Mouse (Mus musculus) cerebellum, adult 2 months (tissue): ENCODE results near the gene Hoxa5. TPM values are rescaled to one million over a fixed set of nuclear protein-coding genes. Genes with fewer than 3 reads are reported as not detected.

Experiments used
- DNase-seq, 2 experiments: peaks; one replicate each; pipeline ENCODE4 v3.0.0; 2021
- H3K27ac ChIP-seq: fragments of 200-500 bp; 2 replicates; pipeline ENCODE4 v1.5.1; 2012; ENCODE audit warnings: low read length, control low read depth, inconsistent platforms; ENCODE audit not compliant: insufficient read depth
- H3K27me3 ChIP-seq: fragments of 200-500 bp; 2 replicates; pipeline ENCODE4 v1.6.1; 2012; ENCODE audit warnings: inconsistent platforms, mild to moderate bottlenecking, low read length, moderate library complexity; ENCODE audit not compliant: control insufficient read depth, insufficient read depth
- H3K4me1 ChIP-seq: fragments of 200-500 bp; 2 replicates; pipeline ENCODE4 v1.6.1; 2011; ENCODE audit warnings: low read length; ENCODE audit not compliant: control insufficient read depth, insufficient read depth
- H3K4me3 ChIP-seq: fragments of 200-500 bp; replicated peaks from 2 replicates; pipeline ENCODE3; 2011; ENCODE audit warnings: mild to moderate bottlenecking, low read depth, low read length, control low read depth; ENCODE audit not compliant: insufficient read depth
- CTCF ChIP-seq: fragments of 200-500 bp; IDR thresholded peaks from 2 replicates; pipeline ENCODE4 v1.5.1; 2011; ENCODE audit warnings: low read depth, mild to moderate bottlenecking, control low read depth, low read length, moderate library complexity, borderline replicate concordance; ENCODE audit not compliant: insufficient read depth
- POLR2A ChIP-seq: fragments of 200-500 bp; IDR thresholded peaks from 2 replicates; pipeline ENCODE4 v1.6.1; 2011; ENCODE audit warnings: low read length, control low read depth, borderline replicate concordance; ENCODE audit not compliant: insufficient read depth
- WGBS: fragments of 180-500 bp; shearing (Covaris S2); methylation state at CpG from one replicate; pipeline ENCODE4 v1.1.7; 2018; 5-methylcytosine and 5-hydroxymethylcytosine counted together
- polyA plus RNA-seq: library from polyadenylated mRNA; depleted of rRNA; stranded (reverse); fragments of >200 nt; gene quantifications from 2 replicates; pipeline ENCODE4 v1.2.3, GENCODE M21; 2012

The Hoxa5 gene
- polyA plus RNA-seq, 1 experiment, result 4.6 TPM

DNA sequence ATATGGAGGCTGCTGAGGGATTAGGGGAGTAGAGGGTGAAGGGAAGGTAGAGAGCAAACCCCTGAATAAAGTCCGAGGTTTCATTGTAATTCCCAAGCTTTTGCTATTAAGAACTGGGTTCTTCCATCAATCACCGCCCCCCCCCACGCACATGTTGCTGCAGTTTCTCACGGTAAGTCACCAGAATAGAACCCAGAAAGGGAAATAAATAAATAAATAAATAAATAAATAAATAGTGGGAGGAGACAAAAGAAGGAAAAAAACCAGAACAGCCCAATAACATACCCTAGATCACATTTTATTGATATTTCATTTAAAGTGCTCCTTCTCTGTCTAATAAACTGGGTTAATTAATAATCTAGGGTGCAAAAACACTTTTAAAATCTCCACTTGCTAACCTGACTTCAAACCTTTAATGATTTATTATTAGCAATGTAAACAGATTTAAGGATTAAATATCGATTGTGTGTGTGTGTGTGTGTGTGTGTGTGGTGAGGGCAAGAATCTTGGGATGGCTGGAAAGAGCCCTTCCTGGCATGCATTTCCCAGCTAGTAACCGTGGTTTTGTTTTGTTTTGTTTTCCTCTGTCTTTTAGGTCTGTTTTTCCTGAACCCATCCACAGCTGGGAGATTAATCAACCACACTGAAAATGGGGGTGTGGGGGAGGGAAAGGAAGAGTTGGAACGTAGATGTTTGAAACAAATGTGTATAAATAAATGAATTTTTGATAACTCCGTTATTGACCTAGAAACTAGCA is 42.9 kb downstream of the Hoxa5 start:
- H3K27ac ChIP-seq, result no peak overlapping the region
- H3K27me3 ChIP-seq, result peaks cover 24% of the 10 kb centered on the region; the same call in 1 of the 2 replicates
- H3K4me1 ChIP-seq, result no peaks in the 10 kb centered on the region; the same call in 1 of the 2 replicates
- no peak for DNase-seq
- WGBS, result 6% methylated on average over 8 of the region's 8 CpGs
- TF ChIP-seq POLR2A, result no peak
- TF ChIP-seq CTCF, result no peak
- H3K4me3 ChIP-seq, result no peak overlapping the region

DNA sequence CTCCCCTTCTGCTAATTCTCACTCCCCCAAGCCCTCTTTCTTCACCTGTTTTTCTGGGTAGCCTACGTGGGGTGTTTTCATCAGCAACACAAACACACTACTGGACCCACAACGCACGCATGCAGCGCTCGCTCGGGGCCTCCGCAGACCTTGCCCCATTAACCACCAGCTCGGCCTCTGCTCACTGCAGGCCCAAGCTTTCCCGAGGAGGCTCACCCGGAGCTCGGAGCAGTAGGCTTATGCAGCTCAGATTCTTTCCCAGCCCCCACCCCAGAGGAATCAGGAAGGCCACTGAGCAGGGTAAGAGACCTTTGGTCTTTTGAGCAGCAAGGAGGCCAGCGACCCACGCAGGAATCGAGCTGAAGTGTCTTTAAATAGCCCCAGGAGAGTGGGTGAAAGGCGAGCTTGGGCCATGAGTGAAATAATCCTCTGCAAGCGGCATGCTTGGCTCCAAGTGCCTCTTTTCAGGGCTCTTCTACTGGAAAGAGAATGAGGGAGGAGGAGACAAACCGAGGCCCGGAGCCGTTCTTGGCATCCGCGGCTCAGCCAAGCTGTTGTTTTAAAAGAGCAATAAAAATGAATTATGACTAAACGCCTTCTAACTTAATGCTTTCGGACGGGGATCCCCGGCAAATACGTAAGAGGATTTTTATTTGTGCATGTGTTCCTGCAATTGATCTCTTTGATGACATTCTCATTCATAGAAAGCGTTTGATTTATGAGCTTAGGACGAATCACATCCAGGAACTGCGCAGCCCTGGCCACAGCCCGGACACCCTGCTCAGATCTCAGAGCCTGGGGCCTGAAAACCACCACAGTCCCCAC is 43.7 kb downstream of the Hoxa5 start:
- H3K4me1 ChIP-seq, result no peaks in the 10 kb centered on the region; the same call in 1 of the 2 replicates
- WGBS, result 4% methylated on average over 30 of the region's 30 CpGs
- DNase-seq, result no peak
- peaks cover 24% of the 10 kb centered on the region; the same call in 1 of the 2 replicates for H3K27me3 ChIP-seq
- no peak for TF ChIP-seq POLR2A
- no peak for TF ChIP-seq CTCF
- H3K27ac ChIP-seq, result no peak overlapping the region
- H3K4me3 ChIP-seq, result no peak overlapping the region

DNA sequence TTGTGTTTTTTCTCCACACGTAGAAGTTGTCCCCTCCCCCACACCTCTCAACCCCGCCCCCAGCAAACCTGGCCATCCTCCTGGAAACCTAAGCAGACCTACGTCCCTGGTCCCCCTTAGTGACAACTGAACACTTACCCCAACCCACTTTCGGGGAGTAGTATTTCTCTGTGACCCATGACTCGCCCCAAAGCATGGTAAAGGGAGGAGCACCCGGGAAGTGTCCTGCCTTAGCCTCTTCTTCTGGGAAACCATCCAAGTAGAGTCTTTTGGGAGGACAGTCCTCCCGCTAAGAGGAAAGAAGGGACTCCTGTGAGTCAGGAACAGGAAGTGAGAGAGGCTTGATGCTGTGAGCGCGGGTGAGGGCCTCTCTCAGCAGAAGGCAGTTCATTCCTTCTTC is 44.4 kb downstream of the Hoxa5 start:
- no peak overlapping the region for H3K4me3 ChIP-seq
- 6% methylated on average over 9 of the region's 9 CpGs for WGBS

DNA sequence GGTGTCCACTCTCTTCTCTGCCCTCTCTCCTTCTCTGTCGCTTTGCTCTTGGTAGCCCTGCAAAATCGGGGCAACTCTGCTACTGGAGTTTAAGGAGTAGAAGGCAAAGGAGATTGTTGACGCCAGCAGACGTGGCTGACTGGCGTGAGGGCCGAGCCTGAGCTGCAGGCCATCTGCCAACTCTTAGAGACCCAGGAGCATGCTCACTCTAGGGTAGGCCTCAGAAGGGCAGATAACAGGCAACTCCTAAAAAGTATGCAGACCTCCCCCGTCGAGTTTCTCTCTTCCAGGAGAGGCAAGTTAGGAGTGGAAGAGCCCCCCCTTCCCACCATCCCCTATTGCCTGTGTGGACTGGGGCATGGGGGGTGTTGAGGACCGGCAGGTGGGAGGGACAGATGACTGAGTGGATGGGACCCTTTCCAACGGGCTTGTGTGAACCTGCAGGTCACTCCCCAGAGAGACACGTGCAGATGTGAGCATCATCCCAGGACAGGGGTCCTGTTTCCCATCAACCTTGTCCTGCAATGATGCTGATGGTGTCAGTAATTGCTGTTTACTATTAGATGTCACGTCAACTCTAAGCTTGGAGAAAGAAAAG is 45.1 kb downstream of the Hoxa5 start:
- Histone ChIP-seq H3K27ac (no peak overlapping the region), H3K4me3 (no peak overlapping the region), H3K27me3 (peaks cover 20% of the 10 kb centered on the region; the same call in 1 of the 2 replicates), H3K4me1 (no peaks in the 10 kb centered on the region; the same call in 1 of the 2 replicates)
- 5% methylated on average over 12 of the region's 12 CpGs for WGBS
- no peak for DNase-seq
- TF ChIP-seq CTCF, result no peak
- TF ChIP-seq POLR2A, result no peak

More for the DNA sequence above, 44.4 kb downstream of the Hoxa5 start:
- no peak overlapping the region for H3K27ac ChIP-seq
- peaks cover 23% of the 10 kb centered on the region; the same call in 1 of the 2 replicates for H3K27me3 ChIP-seq
- no peaks in the 10 kb centered on the region; the same call in 1 of the 2 replicates for H3K4me1 ChIP-seq
- TF ChIP-seq CTCF (no peak), POLR2A (no peak)
- no peak for DNase-seq

DNA sequence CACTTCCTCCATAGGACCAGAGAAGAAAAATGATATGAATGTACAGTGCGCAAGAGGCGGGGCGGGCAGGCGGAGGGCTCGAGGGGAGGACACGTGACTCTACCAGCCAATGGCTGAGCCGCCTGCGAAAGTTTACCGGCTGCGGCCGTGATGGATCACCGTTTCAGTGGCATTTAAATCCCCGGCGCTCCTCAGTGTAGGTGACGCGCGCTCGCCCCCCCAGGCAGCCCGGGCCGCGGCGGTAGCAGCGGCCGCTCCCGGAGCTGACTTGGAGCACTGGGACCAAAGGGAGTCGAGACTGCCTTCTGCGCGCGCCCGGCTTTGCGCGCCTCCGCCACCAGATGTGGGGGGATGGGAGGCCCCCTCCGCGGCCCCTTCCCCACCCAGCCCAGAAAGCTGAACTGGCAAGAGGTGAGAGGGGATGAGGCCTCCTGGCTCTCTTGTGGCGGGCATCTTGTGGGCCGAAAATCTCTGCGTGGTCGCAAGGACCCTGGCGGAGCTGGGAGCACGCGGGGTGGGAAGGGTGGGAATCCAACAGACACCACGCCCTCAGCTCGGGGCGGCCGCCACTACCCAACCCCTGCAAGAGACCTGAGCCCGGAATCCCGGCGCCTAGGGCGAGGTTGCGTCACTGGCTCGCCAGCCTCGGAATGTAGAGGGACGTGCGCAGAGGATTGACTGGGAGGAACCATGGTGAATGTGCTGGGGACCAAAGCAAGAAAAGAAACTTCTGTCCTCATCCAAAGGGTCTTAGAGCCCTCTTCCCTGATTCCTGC is 45.9 kb downstream of the Hoxa5 start, which contains the start of gene Hoxa1:
TSS of gene Hoxa1 (minus strand) at position 42 of the 776 bp plus-strand sequence.
- no peak for DNase-seq
- no peaks in the 10 kb centered on the region; the same call in 1 of the 2 replicates for H3K4me1 ChIP-seq
- TF ChIP-seq CTCF (no peak), POLR2A (no peak)
- no peak within 1 kb of the TSS for H3K27ac ChIP-seq
- peaks cover 16% of the 10 kb centered on the region; the same call in 1 of the 2 replicates for H3K27me3 ChIP-seq
- H3K4me3 ChIP-seq, result no peak within 1 kb of the TSS
- 1% methylated on average over 55 of the region's 55 CpGs for WGBS

DNA sequence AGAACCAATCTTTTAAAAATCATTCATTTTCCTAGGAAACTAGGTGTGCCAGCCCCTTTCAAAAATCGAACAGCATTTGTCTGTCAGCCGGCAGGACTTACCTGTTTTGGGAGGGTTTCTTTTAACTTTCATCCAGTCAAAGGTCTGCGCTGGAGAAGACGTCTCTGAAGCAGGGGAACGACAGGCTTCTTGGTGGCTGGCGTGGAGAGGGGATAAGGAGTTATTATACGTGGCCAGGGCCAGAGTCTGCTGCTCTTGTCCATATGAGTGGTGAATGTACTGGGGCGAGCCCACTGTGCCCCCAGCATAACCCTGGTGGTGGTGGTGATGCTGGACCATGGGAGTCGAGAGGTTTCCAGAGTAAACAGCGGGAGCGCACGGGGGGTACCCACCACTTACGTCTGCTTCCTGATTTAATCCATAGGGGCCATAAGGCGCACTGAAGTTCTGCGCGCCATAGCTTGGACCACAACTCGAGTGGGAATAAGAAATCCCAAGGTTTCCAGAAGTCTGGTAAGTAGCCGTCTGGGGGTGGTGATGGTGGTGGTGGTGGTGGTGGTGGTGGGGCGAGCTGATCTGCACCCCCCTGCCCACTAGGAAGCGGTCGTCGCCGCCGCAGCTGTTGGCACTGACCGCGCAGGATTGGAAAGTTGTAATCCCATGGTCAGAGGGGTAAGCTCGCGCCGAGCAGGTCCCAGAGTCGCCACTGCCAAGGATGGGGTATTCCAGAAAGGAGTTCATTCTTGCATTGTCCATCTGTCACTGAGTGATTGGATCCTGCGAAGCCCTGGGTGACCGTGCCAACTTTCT is 46.7 kb downstream of the Hoxa5 start:
- no peaks in the 10 kb centered on the region; the same call in 1 of the 2 replicates for H3K4me1 ChIP-seq

More for the DNA sequence above, 46.7 kb downstream of the Hoxa5 start:
- Histone ChIP-seq H3K27ac (no peak overlapping the region), H3K27me3 (peaks cover 11% of the 10 kb centered on the region; the same call in 1 of the 2 replicates), H3K4me3 (no peak overlapping the region)
- no peak for DNase-seq
- WGBS, result 2% methylated on average over 32 of the region's 32 CpGs
- TF ChIP-seq CTCF, result no peak
- no peak for TF ChIP-seq POLR2A
